Mouse (Mus musculus) kidney, adult 8-10 months (tissue): ENCODE data around the gene Atp6v1f.

Experiments used
- DNase-seq, 2 experiments: peaks; one replicate each; pipeline ENCODE4 v3.0.0; 2022

The Atp6v1f gene

DNA sequence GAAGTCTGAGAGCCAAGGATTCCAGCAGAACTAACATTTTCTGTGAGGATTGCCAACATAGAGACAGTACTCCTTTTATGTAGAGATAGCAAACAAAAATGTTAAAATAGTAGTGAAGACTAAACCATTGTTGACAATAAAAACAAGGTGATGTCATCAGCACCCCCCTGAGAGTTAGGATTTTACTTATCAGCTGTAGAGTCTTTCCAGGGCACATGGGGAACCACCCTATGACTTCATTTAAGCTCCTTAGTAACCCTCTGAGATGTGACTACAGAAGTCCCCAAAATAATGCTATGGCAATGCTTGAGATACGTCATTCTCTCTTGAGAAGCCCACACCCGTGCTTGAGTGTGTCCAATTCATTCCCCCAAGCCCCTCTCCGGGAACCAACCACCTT, 4.1 kb upstream of the Atp6v1f start:
- DNase-seq = no peak

- peak; percentile 40 to 65 for DNase-seq
Observed at GRCm38 (mm10) chr6:29468851-29469250, 1.3 kb downstream of the Atp6v1f start.

- no peak for DNase-seq
Observed at GRCm38 (mm10) chr6:29471137-29471536, 3.6 kb downstream of the Atp6v1f start, which contains the start of gene Atp6v1fnb. Atp6v1fnb (plus strand) TSS chr6:29471437.

GRCm38 (mm10) chr6:29473941-29474691, 6.6 kb downstream of the Atp6v1f start:
- DNase-seq = peak; percentile 89 to 91

GRCm38 (mm10) chr6:29474736-29475135, 7.2 kb downstream of the Atp6v1f start:
- peak; percentile 75 to 76 for DNase-seq

- no peak for DNase-seq
Observed at GRCm38 (mm10) chr6:29482691-29483090, 15.2 kb downstream of the Atp6v1f start.

DNA sequence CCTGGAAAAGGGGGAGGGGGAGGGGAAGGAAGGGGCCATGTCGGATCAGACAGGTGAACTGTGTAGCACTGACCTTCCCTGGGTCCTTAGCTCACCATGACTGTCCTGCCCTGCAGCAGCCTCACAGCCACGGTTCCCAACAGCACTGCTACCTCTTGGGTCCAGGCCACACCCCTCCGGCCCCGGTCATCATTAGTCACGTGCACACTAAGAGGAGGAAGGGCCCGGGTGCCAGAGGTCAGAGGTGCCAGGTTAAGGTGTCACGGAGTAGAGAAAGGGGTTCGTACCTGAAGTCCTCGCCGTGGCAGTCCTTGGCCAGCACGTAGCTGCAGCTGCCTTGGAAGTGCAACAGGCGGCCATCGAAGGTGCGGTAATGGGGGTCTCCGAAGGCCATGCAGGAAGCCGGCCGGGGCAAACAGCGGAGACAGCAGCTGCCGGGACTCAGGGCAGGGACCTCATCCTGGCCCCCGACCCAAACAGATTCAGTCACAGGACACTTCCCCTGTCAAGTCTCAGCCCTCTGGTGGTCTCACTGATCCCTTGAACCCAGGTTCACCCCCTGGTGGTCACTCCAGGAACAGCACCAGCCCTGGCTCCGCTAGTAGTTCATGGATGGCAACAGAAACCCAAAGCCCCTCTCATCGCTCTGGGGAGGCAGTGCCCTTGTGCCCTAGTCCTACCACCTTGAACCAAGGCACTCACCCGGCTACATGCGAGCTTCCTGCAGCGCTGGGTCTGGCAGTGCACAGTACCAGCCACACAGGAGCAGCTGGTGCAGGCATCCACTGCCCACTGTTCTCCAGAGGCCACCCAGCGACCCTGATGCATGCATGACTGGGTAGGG, 17.4 kb downstream of the Atp6v1f start:
- DNase-seq = peak; percentile 54 to 67

- DNase-seq = no peak
Observed at GRCm38 (mm10) chr6:29485951-29486350, 18.4 kb downstream of the Atp6v1f start.

DNA sequence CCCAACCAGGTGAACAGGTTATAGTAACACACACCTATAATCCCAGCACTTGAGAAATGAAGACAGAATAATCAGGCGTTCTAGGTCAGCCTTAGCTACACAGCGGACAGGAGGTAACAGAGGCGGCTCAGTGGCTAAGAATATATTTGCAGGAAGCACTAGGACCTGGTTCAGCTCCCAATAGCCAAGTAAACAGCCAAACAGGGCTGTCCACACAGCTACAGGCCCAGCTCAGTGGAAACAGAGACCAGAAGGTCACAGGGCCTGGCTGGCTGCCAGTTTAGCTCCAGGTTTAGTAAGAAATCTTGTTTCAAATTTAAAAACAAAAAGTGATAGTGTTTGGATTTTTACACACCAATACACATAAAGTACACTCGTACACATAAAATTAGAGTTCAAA, 26.6 kb downstream of the Atp6v1f start:
- peak; percentile 25 to 45 for DNase-seq

DNA sequence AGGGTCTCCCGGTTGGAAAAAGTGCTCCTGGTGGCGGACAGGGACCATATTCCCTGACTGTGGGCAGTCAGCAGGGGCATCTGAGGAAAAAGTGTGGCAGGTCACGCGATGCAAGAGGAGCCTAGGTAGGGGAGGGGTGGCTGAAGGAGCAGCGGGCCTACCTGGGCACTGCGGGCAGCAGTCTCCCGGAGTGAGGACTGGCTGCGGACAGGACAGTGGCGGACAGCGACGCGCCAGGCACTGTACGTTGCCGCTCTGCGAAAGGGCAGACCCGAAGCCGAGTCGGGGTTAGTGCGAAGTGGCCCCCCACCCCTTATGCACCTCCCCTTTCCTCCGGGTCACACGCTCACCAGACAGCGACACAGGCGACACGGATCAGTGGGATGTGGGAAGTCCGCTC, 28.8 kb downstream of the Atp6v1f start:
- DNase-seq = no peak

DNA sequence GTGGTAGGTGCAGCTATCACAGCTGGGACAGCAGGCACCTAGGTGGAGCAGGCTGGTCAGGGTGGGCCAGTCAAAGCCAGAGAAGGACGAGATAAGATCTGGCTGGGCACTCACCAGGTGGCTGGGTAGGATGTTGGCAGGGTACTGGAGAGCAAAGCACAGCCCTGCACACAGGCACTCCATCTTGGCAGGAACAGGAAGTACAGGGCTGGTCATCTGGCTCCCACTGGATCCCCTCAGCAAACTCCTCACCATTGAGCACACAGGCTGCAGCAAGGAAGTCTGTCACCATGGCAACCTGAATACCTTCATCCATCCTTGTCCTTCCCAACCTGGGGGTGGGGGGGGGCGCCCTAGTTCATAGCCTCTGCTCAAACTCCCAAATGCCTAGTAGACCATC, 30.3 kb downstream of the Atp6v1f start:
- DNase-seq = no peak

- no peak for DNase-seq
Observed at GRCm38 (mm10) chr6:29500177-29500576, 32.7 kb downstream of the Atp6v1f start.

- no peak for DNase-seq
Observed at GRCm38 (mm10) chr6:29500810-29501209, 33.3 kb downstream of the Atp6v1f start.

DNA sequence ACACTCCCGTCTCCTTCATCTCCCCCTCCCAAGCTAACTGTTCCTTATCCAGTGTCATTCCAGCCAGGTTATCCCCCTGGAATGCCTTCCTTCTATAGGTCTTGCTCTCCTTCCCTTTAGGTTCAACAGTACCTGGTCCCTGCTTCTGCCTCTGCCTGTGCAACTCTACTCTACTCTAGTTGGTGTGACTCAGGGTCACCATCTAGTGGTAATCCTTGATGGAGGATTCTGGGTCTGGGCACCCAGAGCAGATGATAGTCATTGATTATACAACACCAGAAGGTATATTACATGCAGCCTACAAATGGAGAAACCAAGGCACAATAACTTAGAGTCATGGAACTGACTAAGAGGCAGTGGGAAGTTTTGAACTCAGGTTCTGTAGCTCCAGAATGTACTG, 34.1 kb downstream of the Atp6v1f start:
- no peak for DNase-seq

GRCm38 (mm10) chr6:29505493-29505892, 38.0 kb downstream of the Atp6v1f start:
- DNase-seq = no peak

DNA sequence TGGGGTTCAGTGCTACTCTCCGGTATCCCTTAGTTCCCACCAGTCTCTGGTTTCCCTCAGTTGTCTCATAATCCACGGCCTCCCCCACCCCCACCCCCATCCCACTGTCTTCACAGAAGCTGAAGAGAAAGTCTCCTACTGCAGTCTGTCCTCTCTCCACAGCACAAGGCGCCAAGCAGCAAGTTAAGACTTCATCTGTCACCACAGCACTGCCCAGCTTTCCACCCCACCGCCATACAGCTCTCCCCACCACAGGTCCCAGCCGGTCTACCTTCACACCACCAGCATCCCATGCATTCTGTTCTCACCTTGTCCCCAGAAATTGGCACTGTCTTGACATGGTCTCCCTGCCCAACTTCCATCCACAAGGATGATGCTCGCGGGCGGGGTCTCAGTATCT, 39.3 kb downstream of the Atp6v1f start:
- DNase-seq = no peak

GRCm38 (mm10) chr6:29507447-29508309, 40.2 kb downstream of the Atp6v1f start, which contains the start of gene Kcp:
Kcp (minus strand) TSS chr6:29507952.
- peak; percentile 64 for DNase-seq

GRCm38 (mm10) chr6:29509086-29509485, 41.6 kb downstream of the Atp6v1f start:
- DNase-seq = no peak

DNA sequence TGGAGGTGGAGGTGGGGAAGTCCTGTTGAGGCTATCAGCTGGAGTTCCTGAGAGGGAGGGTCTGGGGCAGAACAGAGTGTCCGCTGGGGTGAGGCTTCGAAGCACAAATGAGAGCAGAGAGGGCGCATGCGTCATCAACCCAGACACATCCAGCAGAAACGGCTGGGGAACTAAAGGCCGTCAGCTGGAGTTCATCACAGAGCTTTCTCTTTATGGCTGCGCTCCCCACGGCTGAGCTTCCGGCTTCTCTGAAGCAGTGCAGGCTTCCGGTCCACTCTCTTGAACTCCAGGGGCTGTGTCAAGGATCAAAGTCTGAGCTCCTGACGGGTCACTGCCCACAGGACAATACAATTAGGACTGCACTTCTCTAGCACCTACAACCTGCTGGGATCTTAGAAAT, 45.8 kb downstream of the Atp6v1f start:
- peak; percentile 75 to 77 for DNase-seq

DNA sequence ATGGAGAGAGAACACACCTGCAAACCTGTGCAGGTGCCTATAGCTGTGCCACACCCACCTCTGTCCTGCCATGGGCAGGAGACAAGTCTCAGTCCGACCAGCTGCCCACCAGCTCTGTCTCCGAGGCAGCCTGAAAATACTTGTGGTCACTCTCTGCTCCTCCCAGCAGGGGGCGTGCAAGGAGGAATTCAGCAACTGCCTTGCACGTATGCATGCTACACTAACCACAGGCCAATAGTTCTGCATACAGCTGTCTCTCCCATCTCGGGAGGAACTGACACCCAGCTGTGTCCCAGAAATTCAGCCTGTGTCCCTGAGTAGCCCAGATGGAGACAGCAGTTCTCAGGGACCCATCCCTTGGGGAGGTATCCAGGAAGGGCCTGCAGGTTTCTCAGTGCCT, 49.6 kb downstream of the Atp6v1f start:
- DNase-seq = peak; percentile 59 to 75
